Mouse (Mus musculus) Muller cell, postnatal 12 days (primary cell): ENCODE data around the gene Gpn3.

Experiments
- DNase-seq: peaks from one replicate; pipeline ENCODE4 v3.0.0-alpha.2; 2015; ENCODE audit errors: inconsistent ontology term

Gene Gpn3

DNA sequence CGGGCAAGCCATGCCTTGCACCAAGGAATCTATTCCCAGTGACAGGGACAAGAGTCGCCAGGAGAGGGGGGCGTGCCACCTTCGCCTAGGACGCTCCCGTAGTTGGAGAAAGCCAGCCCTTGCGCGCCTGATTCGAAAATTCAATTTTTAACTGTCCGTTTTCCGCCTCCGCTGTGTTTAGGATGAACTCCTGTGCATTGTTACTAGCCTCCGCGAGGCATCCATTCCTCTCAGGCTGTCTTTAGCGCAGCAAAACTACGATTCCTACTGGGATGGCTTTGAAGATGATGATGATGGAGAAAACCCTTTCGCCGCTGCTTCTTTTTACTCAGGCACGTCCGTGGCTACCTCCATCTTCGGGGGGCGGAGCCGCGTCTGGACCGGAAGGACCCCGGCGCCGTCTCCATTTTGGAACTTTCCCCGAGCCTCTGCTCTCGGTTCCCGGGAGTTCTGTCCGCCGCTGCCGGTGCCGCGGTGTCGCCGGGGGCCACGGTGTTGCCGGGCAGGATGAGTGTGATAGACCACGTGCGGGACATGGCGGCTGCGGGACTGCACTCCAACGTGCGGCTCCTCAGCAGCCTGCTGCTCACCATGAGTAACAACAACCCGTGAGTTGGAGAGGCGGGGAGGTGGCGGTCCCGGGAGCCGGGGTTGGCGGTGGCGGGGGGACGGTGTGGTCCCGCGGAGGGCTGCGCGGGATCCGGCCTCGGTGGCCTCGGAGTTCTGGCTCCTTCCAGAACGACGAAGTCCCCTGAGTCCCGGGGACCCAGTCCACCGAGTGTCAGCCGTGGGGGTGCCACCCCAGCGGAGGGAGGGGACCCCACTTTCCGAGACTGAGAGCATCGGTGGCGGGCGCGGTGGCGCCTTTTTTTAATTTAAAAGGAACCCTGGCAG, 50.6 kb downstream of the Gpn3 start:
- peak; percentile 93 for DNase-seq

DNA sequence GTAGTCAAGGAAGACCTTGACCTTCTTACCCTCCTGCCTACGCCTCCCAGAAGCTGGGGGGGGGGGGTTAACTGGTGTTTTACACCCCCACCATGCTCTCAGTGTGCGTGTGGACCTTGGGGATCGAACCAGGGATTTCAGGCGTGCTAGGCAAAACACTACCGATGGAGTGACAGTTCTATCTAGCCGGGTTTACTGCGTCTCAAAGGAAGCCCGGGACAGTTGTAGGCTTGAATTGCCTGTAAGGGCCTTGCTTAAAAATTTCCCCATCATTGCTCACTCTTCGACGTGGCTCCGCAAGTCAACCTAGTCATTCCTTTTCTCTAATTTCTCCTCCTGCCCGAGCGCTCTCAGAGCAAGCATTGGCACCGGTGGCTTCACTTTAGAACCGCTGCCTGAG, 51.4 kb downstream of the Gpn3 start:
- peak; percentile 10 for DNase-seq

DNA sequence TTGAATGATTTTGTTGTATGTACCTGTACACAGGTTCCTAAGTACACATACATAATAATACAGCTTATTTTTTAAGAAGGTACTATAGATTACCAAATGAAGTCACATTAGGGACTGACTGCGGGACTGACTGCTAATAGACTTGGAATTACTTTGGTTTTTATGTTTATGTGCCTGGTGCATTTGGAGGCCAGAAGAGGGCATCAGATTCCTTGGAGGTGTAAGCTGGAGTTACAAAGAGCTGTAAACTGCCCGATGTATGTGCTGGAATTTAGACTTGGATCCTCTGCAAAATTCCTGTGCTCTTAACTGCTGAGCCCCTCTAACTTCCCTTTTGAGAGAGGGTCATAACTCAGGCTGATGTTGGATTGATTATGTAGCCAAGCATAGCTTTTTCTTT, 53.9 kb downstream of the Gpn3 start:
- no peak for DNase-seq

DNA sequence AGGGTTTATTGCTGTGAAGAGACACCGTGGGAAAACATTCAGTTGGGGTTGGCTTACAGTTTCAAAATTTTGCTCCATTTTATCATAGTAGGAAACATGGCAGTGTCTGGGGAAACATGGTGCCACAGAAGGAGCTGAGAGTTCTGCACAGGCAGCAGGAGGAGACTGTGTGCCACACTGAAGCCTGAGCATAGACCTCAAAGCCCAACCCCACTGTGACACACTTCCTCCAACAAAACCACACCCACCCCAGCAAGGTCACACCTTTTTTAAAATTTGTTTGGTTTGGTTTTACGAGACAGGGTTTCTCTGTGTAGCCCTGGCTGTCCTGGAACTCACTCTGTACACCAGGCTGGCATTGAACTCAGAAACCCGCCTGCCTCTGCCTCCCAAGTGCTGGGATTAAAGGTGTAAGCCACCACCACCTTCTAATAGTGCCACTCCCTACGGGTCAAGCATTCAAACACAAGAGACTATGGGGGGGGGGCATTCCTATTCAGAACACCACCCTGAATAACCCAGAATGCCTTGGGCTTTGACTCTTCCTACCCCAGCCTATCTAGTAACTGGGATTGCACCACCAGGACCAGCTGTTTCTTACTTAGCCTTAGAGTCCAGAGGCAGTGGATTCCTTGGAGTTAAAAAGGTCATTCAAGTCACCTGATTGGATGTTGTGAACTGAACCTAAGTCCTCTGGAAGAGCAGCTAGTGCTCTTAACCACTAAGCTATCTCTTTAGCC, 58.5 kb downstream of the Gpn3 start:
- no peak for DNase-seq

DNA sequence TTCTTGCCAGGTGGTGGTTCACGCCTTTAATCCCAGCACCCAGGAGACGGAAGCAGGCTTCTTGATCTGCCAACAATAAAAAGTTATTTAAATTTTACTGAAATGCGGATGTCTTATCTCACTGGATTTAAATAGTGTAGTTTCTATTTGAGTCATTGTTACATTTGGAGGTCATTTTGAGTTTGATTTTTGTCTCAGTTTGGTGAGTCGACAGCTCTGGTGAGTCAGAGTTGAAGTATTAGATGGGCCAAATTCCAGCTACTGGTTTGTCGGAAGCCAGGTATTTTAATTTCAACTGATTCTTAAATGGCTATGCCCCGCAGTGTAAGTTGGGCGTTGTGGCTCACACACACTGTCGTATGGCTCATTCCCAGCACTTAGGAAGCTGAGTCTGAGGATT, 59.5 kb downstream of the Gpn3 start:
- peak; percentile 69 for DNase-seq
